Mouse (Mus musculus) urinary bladder, adult 2 months (tissue): ENCODE measurements around the gene Tmem19. TPM values are rescaled to one million over a fixed set of nuclear protein-coding genes. Genes with fewer than 3 reads are reported as not detected.
"Not testable (repeated sequence)": the region's sequence is repeated elsewhere in the genome, so short reads cannot be mapped to it uniquely, and the experiment has no call there.

Source experiments
- DNase-seq: peaks from one replicate; pipeline ENCODE4 v3.0.0; 2022; ENCODE audit warnings: low spot score
- polyA plus RNA-seq: library from polyadenylated mRNA; depleted of rRNA; stranded (reverse); fragments of >200 nt; gene quantifications from 2 replicates; pipeline ENCODE4 v1.2.3, GENCODE M21; 2012

Tmem19 gene
- polyA plus RNA-seq, 1 experiment: 19.4 TPM

DNA sequence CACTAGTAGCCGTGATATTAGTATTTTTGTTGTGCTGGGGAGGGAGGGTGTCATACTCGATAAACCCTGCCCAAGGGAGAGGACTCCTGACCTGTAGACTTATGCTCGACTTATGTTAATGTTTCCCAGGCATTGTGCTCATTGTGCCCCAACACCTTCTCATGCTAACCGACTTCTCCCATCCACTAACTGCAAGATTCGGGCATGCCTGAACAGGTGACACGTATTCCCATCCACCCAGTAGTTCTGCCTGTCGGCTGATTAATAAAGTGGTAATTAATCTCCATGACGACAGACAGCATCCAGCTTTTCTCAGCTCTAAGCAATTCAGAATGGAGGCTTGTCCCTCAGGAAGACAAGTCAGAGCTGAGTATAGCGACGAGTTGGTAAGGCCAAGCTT is 13.3 kb downstream of the Tmem19 start:
- no peak for DNase-seq

DNA sequence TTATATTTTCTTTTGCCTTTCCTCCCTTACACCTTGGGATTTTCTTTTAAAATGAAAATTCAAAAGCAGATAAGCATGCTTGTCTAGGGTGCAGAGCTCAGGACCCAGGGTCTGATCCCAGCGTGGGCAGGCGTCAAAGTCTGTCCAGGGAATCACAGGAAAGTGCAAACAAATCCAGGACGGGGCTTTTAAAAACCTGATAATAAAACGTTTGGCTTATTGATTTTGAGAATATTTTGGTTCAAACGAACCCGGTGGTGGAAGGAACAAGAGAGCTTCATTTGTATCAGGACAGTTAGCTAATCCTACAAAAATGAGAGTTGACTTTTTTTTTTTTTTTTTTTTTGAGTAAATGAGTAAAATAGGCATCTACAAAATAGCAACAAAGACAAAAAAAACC is 14.2 kb downstream of the Tmem19 start:
- no peak for DNase-seq

DNA sequence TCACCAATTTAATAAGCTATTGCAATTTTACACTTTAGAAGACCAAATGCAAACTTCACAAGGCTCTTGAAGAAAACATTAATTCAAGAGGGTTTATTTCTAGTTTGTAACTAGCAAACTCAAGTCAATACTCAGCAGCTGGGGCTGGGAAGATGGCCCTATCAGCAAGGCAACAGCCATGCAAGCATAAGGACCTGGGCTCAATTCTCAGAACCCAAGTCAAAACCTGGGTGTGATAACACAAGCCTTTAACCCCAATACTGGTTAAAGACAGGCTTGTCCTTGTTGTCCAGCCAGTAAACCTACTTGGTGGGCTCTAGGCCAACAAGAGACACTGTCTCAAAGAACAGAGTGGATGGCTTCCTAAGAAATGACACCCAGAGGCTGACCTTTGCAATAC is 15.9 kb downstream of the Tmem19 start:
- DNase-seq: no peak

DNA sequence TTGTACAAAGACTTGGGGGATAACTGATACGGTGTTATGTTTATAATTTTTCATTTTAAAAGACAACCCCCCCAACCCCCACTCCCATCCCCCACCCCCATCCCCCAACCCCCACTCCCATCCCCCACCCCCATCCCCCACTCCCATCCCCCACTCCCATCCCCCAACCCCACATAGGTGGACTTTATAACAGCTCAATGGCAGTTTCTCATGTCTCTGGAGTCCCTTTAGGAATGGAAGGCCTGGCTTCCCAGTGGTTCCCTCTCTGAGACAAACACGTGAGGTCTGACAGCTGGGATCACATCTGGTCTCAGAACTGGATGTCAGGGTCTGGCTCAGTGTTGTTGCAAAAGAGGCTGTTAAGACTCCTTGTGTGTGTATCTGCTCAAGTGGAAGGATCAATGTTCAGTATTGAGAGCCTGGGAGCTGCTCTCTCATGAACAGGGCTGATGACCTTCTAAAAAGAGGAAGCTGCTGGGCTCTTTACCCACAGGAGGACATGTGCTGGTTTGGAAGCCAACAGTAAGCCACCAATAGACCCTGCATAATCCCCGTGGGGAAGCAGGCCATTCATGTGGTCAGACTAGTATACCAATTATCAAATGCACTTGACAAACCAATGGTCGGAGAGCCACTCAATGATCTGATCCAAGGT is 19.4 kb downstream of the Tmem19 start:
- no peak for DNase-seq

DNA sequence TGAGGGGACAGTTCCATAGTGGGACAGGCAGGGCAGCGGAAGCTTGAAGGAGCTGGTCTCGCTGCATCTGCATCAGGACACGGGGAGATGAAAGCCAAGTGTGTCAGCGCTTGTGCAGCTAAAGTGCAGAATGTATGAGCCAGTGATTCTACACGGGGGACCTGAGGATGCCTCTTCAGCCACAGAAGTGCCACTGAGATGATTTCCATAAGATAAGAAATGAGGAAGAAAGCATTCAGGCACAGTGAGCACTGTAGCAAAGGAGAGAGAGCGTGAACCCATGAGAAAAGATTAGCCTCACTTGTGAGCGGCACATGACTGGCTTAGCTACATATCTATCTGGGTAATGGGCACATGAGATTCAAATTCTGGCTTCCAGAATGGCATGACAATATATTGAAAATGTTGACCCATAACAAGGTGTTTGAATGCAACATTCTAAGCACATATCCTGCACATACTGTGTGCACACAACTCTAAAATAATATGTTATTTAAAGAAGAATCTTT is 22.4 kb downstream of the Tmem19 start:
- no peak for DNase-seq

DNA sequence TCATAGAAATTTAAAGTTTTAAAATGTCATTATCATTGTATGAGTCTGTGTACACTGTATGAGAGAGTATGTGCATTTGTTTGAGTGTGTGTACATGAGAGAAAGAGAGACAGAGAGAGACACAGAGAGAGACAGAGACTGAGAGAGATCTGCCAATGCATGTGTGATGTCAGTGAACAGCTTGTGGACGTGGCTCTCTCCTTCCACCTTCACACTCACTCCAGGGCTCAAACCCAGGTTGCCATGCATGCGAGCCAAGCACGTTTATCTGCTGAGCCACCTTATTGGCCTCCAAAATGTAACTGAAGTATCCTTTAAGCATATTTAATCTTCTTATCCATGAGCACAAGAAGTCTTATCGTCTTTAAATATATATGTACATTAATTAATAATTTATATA is 25.4 kb downstream of the Tmem19 start:
- no peak for DNase-seq

DNA sequence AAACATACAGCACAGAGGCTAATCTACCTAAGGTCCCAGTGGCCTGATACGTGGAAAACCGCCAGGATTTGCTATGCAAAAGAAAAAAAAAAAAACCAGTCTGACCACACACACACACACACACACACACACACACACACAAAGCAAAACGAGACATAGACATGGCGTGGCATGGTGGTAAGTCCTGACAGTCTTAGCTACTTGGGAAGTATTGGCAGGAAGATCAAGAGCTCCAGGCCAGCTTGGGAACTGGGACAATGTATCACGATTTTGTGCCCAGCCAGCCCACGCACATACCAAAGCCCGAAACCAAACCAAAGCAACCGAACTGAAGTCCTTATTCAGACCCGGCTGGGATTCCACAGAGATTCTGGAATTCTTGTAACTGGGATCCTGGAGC is 28.8 kb downstream of the Tmem19 start:
- no peak for DNase-seq

DNA sequence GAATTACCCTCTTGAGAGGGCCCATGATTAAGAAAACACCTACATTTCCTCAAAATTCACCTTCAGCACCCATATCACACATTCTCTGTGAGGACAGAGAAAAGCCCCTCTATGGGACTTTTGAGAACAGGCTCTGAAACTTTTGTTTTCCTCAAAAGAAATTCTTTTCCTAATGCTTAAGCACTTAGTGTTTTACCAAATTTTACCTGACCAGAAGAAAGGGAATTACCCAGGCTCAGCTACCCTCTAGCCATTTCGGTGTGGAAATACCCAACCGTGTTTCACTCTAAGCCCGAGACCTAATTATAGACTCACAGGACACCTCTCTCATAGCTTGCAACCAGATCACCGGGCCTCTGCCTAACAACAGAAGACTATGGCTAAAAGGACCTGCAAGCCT is 29.3 kb downstream of the Tmem19 start:
- DNase-seq: no peak

DNA sequence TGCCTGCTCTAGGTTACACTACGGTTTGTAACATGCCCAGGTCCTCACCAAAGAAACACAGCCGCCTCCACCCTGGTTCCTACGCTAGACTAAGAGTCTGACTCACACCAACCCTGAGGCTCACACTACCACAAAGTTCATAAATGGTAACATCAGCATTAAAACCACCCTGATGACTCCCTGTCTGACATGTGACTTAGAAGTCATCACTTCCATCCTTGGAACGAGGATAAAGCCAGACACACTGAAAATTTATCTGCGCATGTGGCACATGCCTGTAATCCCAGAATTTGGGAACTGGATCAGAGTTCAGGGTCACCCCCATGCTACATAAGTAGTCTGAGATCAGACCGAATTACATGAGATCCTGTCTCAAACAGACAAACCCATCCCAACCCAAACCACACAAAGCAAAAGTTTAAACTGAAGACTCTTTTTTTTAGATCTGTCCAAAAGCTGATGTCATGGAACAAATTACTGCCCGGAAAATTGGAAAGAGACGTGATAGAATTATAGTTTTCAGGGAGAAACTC is 29.8 kb downstream of the Tmem19 start:
- no peak for DNase-seq

DNA sequence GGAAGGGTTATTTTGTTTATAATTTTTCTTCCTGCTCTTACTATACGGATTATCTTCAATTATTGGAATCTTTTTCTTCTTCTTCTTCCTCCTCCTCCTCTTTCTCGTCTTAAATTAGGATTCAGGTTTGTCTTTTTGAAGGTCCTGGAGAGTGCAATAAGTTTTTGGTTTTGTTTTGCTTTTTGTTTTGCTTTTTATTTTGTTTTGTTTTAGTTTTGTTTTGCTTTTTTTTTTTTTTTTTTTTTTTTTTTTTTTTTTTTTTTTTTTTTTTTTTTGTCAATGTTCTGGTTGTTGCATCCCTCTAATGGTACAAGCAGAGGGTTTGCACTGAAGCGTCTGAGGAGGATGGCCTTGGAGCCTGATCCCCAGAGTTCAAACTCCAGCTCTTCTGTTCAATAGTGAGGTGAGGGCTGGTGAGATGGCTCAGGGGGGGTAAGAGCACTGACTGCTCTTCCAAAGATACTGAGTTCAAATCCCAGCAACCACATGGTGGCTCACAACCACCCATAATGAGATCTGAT is 33.2 kb downstream of the Tmem19 start:
- DNase-seq: no peak

DNA sequence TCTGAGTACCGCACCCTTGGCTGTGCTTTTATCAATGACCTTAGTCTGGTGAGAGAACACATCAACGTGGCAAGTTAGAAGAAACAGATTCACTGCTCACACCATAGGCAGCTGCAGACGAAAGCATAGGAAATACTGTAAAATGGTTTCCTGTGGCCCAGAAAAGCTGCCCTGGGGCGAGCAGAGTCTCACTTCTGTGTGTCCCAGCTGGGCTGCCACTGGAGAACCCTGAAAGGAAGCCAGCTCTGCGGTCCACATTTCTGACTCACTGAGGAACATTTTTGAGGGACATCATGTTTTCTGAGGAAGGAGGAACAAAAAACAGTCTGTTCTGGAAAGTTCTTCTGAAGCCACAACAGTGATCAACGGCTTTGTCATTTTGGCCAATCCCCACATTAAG is 33.8 kb downstream of the Tmem19 start:
- DNase-seq: no peak

DNA sequence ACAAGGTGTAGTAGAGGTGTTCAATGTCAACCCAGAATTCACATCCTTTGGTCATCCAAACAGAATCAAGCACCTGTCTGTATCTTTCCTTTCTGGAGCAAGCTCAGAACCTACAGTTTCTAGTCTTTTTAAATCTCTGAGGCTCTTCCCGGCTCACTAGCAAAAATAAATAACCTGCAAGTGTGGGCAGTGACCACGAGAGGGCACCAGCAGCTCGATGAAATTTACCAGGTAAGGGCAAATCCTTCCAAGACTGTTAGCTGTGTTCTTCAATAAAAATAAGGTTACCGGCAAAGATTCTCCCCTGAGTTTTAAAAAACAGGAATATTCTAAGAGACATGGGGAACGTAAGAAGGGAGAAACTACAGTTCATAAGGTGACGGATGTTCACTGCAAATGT is 39.0 kb downstream of the Tmem19 start:
- DNase-seq: peak; percentile 44

DNA sequence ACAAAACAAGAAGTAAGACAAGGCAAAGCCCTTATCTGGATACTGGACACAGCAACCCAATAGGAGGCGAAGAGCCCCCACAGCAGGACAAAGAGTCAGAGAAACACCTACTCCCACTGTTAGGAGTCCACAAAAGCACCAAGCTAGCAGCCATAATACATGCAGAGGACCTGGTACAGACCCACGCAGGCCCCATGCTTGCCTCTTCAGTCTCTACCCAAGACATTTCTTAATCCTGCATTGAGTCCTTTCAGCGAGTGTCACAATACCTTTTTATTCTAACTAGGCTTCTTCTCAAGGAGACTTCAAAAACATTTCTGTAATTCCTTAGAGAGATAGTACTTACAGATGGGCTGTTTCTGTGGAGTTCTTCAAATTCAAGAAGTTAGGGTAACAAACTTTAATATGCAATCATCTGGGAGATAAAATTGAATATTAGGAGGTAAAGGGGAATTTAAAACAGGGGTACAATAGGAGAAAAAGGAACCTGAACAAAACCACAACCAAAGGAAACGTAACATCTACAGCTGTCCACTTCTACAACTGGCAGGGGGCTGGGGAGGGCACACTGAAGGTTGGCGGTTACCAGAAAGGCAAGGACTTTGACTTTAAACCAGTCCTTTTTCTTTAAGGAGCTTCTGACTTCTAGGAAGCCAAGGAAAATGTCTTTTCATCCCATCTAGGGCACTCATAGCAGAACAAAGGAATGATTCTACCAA is 40.8 kb downstream of the Tmem19 start:
- DNase-seq: no peak

DNA sequence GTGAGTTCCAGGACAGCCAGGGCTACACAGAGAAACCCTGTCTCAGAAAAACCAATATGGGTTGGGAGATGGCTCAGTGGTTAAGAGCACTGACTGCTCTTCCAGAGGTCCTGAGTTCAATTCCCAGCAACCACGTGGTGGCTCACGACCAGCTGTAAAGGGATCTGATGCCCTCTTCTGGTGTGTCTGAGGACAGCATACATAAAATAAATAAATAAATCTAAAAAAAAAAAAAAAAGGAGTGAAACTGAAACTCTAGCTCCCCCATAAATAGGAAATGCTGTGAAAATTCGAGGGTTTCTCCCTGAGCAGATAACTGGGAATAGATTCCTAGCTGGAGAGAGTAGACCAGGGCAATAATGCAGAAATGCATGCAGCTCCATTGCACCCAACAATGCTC is 43.9 kb downstream of the Tmem19 start:
- DNase-seq: not testable (repeated sequence)

DNA sequence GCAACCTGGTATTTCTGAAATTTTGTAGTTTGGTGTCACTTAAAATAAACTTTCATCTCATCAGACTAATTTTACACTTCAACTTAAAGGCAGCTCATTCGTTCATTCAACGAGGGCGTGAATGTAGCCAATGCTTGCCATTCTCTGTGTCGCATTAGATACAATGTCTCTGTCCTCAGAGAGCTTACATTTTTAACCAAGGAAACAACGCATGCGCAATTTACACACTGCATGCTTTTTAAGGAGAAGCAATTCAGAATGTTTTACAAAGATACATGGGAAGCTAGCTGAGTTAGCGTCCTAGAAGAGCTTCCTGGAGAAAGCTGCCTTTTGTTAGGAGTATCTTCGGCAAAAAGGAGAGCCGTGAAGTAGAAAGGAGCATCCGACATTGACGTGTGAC is 46.0 kb downstream of the Tmem19 start:
- no peak for DNase-seq

DNA sequence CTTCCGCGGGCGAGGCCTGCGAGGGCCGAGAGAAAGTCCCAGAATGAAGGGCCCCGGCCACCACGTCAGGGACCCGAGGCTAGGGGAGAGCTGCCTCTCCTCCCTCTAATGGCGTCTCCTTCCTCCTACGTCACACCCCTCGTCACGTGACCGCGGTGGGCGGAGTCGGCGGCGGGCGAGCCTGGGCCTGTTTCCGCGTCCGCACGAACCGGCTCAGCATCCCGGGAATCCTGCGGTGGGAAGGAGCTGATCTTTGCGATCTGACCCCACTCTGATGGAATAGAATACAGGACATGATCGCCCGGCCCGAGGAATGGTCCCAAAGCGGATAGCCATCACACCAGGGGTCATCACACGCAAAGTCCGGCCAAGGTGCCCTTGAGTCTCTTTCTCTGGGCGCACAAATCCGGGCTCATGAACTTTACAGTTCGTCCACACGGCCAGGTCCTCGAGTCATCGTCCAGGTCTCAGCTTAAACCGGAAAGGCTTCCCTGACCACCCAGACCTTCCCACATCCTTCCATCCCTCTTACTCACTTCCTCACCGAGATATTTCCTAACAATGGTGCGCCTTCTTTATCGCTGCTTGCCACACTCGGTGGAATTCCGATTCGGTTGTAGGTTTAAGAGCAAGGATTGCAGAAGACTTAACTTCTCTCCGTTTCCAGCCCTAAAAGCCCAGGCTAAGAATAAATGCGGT is 46.7 kb downstream of the Tmem19 start, which contains the start of gene Rab21:
Gene Rab21, minus strand, starts transcription at position 122 of the 699 bp plus-strand sequence.
- DNase-seq: peak; percentile 100

DNA sequence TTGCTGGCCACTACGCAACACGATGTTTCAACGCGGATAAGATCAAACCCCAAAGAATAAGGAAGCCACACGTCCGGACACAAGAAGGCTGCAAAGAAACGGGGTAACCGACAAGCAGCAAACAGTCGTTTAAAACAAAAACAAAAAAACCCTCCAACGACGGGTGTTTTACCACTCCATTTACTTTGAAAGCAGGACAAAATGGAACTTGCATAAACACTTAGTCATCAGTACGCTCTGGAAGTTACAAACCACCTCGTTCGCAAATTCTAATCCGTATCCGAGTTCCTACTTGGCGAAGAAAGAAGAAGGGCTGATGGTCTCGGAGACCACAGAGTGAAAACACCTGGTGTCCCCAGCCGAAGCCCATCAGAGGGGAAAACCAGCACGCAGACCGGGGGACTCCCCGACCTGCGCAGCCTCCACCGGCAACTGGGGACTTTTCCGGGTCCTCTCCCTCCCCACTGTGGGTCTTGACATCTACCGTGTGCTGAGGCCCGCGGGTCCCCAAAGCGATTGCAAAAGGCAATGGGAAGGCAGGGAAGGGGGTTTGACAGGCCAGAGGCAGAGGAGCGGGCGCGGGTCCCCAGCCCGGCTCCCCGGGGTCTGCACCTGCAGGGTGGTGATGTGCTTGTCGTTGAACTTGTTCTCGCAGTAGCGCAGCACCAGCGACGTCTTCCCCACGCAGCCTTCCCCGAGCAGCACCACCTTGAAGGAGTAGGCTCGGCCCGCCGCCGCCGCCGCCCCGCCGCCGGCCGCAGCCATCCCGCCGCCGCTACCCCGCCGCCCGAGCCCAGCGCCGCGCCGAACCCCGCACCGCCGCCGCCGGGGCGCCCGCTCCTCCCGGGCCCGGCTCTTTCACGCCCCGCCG is 47.5 kb downstream of the Tmem19 start:
- no peak for DNase-seq

DNA sequence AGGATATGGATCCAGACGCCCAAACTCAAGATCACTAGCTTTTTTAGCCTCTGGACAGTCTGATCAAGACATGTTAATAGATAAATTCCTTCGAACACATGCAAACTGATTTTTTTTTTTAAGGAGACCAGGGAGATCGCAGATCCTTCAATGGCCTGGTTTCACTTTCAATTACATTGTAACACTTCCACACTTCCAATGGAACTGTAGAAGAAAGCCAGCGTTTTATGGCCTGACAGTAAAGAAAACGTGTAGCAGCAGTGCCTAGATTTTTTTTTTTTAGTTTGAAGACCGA is 48.1 kb downstream of the Tmem19 start:
- DNase-seq: no peak

DNA sequence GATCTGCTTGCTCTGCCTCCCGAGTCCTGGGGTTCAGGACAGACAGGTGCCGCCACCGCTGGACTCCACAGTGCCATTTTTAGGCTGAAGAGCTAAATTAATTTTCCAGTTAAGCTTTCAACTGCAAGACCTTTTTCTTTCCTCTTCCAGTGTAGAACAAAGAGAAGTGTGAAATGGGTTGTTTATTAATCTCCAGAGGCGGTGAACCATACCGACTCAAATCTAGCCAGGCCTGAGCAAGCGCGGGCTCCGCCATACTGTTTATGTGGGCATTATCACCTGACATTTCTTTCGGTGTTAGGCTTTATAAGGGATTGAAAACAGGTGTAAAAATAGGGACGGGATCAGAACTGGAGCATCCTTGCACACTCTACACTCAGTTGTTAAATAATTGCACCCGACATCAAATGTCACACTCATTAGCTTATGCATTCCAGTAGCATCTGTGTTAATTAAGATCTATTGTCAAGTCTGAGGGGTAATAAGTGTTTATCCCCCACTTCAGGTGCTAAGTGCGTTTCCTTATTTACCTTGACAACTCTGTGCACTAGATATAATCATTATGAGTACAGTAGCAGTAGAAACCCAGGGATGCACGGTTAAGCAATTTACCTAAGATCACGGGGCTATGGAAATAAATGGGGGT is 48.5 kb downstream of the Tmem19 start:
- no peak for DNase-seq

DNA sequence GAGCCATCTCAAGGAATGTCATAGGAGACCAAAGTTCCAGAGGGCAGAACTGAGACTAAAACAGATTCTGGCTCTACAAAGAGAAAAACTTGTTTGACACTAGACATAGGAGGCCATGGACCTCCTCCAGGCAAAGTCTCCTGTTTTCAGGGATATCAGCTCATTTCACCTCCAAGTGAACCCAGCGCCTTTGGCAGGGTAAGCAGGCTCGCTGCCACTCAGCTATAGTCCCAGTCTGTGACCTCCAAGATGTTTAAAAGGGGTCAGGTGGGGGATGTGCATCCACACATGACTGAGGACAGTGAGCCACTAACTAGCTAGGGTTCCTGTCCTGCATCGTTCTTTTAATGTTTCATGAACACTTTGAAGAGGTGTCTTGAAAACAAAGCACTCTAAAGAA is 49.6 kb downstream of the Tmem19 start:
- DNase-seq: no peak

DNA sequence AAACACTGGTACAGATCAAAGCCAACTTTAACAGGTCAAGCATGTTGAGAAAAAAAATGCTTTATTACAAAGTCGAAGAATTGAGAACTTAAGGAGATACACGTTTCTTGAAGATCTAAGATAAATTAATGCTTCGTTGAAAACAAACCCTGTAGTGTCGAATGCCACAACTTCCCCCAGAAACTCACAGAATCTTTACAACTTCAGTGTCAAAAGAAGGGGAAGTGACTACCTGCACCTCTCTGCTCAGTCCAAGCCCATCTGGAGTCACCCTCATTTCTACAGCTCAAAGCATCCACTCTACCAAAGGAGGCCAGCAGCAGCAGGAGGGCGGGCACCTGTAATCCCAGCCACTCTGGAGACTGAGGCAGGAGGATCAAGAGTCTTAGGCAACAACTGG is 50.1 kb downstream of the Tmem19 start:
- no peak for DNase-seq
